Mouse (Mus musculus) forebrain, embryonic 15.5 days (tissue): ENCODE measurements at regions not wholly inside any gene's neighbourhood (a gene's known extent, or its start where the extent isn't known, plus 50 kb on each side); places are given as distances from the start of the nearest gene placed in this dataset.
A peak's percentile ranks its signal among the peaks of the same experiment; 100 is the strongest.
"Not testable (repeated sequence)": the region's sequence is repeated elsewhere in the genome, so short reads cannot be mapped to it uniquely, and the experiment has no call there.

Experiments
- ATAC-seq: fragments of 200-750 bp; cut with Nextera tagmentation; replicated peaks from 2 replicates; pipeline ENCODE4 v1.8.0; 2017; ENCODE audit warnings: mild to moderate bottlenecking, moderate TSS enrichment, moderate library complexity
- H3K27ac ChIP-seq: fragments of 300-500 bp; sonication (generic); replicated peaks from 2 replicates; pipeline ENCODE4 v1.5.1; 2015; ENCODE audit warnings: mild to moderate bottlenecking, inconsistent platforms
- H3K27me3 ChIP-seq: fragments of 300-500 bp; sonication (generic); 2 replicates; pipeline ENCODE4 v1.6.1; 2015; ENCODE audit warnings: inconsistent platforms
- H3K36me3 ChIP-seq: fragments of 300-500 bp; sonication (generic); 2 replicates; pipeline ENCODE4 v1.6.1; 2015; ENCODE audit warnings: mild to moderate bottlenecking, inconsistent platforms
- H3K4me1 ChIP-seq: fragments of 300-500 bp; sonication (generic); 2 replicates; pipeline ENCODE4 v1.6.1; 2015; ENCODE audit warnings: inconsistent platforms
- H3K4me2 ChIP-seq: fragments of 300-500 bp; sonication (generic); replicated peaks from 2 replicates; pipeline ENCODE4 v1.6.1; 2015; ENCODE audit warnings: mild to moderate bottlenecking, inconsistent platforms
- H3K4me3 ChIP-seq: fragments of 300-500 bp; sonication (generic); 2 replicates; pipeline ENCODE4 v1.5.1; 2015; ENCODE audit warnings: mild to moderate bottlenecking, inconsistent platforms
- H3K9ac ChIP-seq: fragments of 300-500 bp; sonication (generic); replicated peaks from 2 replicates; pipeline ENCODE4 v1.6.1; 2015; ENCODE audit warnings: mild to moderate bottlenecking, inconsistent platforms
- H3K9me3 ChIP-seq: fragments of 300-500 bp; sonication (generic); 2 replicates; pipeline ENCODE4 v1.6.1; 2016; ENCODE audit warnings: inconsistent platforms
- WGBS: fragments of 180-500 bp; shearing (Covaris S2); methylation state at CpG from one replicate; pipeline ENCODE4 v1.1.7; 2015; ENCODE audit warnings: mixed read lengths; 5-methylcytosine and 5-hydroxymethylcytosine counted together

- WGBS: 72% methylated on average over 7 of the region's 7 CpGs
- Histone ChIP-seq H3K9ac (no peak overlapping the region), H3K4me1 (no peaks in the 10 kb centered on the region), H3K27me3 (no peaks in the 10 kb centered on the region), H3K4me2 (no peak overlapping the region), H3K27ac (no peak overlapping the region), H3K9me3 (no peaks in the 10 kb centered on the region), H3K36me3 (no peaks in the 10 kb centered on the region), H3K4me3 (no peak overlapping the region)
- no peak for ATAC-seq
Observed at GRCm38 (mm10) chr1:35201083-35201879, 351.5 kb downstream of the Plekhb2 start.

- Histone ChIP-seq H3K27me3 (no peaks in the 10 kb centered on the region), H3K36me3 (no peaks in the 10 kb centered on the region), H3K4me3 (no peak overlapping the region), H3K27ac (no peak overlapping the region), H3K9me3 (no peaks in the 10 kb centered on the region), H3K9ac (no peak overlapping the region), H3K4me1 (no peaks in the 10 kb centered on the region), H3K4me2 (no peak overlapping the region)
- WGBS: 80% methylated on average over 1 of the region's 1 CpGs
- ATAC-seq: no peak
Observed at GRCm38 (mm10) chr1:35201880-35202220, 352.1 kb downstream of the Plekhb2 start.

GRCm38 (mm10) chr1:35202551-35202950, 352.8 kb downstream of the Plekhb2 start:
- 70% methylated on average over 4 of the region's 4 CpGs for WGBS
- no peak overlapping the region for H3K27ac ChIP-seq
- no peak for ATAC-seq
- H3K9me3 ChIP-seq: no peaks in the 10 kb centered on the region
- no peaks in the 10 kb centered on the region for H3K27me3 ChIP-seq
- H3K36me3 ChIP-seq: no peaks in the 10 kb centered on the region
- no peak overlapping the region for H3K4me2 ChIP-seq
- no peak overlapping the region for H3K4me3 ChIP-seq
- H3K4me1 ChIP-seq: no peaks in the 10 kb centered on the region
- no peak overlapping the region for H3K9ac ChIP-seq

- H3K9me3 ChIP-seq: no peaks in the 10 kb centered on the region
- no peak overlapping the region for H3K9ac ChIP-seq
- H3K4me2 ChIP-seq: no peak overlapping the region
- H3K4me3 ChIP-seq: no peak overlapping the region
- no peak overlapping the region for H3K27ac ChIP-seq
- H3K27me3 ChIP-seq: no peaks in the 10 kb centered on the region
- ATAC-seq: no peak
- H3K36me3 ChIP-seq: no peaks in the 10 kb centered on the region
- 84% methylated on average over 11 of the region's 11 CpGs for WGBS
- no peaks in the 10 kb centered on the region for H3K4me1 ChIP-seq
Observed at GRCm38 (mm10) chr1:35206834-35207529, 357.2 kb downstream of the Plekhb2 start.

- H3K4me1 ChIP-seq: no peaks in the 10 kb centered on the region
- no peak overlapping the region for H3K4me2 ChIP-seq
- no peaks in the 10 kb centered on the region for H3K9me3 ChIP-seq
- no peak overlapping the region for H3K9ac ChIP-seq
- WGBS: 64% methylated on average over 13 of the region's 13 CpGs
- no peaks in the 10 kb centered on the region for H3K27me3 ChIP-seq
- no peak overlapping the region for H3K27ac ChIP-seq
- no peaks in the 10 kb centered on the region for H3K36me3 ChIP-seq
- H3K4me3 ChIP-seq: no peak overlapping the region
- ATAC-seq: peak; percentile 68
Observed at GRCm38 (mm10) chr1:35212111-35212891, 362.5 kb downstream of the Plekhb2 start.

GRCm38 (mm10) chr1:35213875-35214274, 364.1 kb downstream of the Plekhb2 start:
- no peak overlapping the region for H3K4me2 ChIP-seq
- ATAC-seq: no peak

GRCm38 (mm10) chr1:35216411-35216810, 366.6 kb downstream of the Plekhb2 start:
- H3K4me3 ChIP-seq: no peak overlapping the region
- no peak overlapping the region for H3K9ac ChIP-seq

More at GRCm38 (mm10) chr1:35213875-35214274, 364.1 kb downstream of the Plekhb2 start:
- H3K9ac ChIP-seq: no peak overlapping the region
- no peaks in the 10 kb centered on the region for H3K9me3 ChIP-seq
- H3K4me1 ChIP-seq: no peaks in the 10 kb centered on the region
- no peak overlapping the region for H3K27ac ChIP-seq
- no peaks in the 10 kb centered on the region for H3K36me3 ChIP-seq
- 86% methylated on average over 10 of the region's 10 CpGs for WGBS
- no peak overlapping the region for H3K4me3 ChIP-seq
- no peaks in the 10 kb centered on the region for H3K27me3 ChIP-seq

GRCm38 (mm10) chr1:35220215-35220614, 370.4 kb downstream of the Plekhb2 start:
- not testable (repeated sequence) for H3K27me3 ChIP-seq, H3K4me2 ChIP-seq, H3K4me1 ChIP-seq, H3K9ac ChIP-seq, H3K27ac ChIP-seq, H3K36me3 ChIP-seq, H3K9me3 ChIP-seq, H3K4me3 ChIP-seq, ATAC-seq
- WGBS: 89% methylated on average over 6 of the region's 6 CpGs

More at GRCm38 (mm10) chr1:35216411-35216810, 366.6 kb downstream of the Plekhb2 start:
- no peaks in the 10 kb centered on the region for H3K4me1 ChIP-seq
- no peak overlapping the region for H3K27ac ChIP-seq
- H3K4me2 ChIP-seq: no peak overlapping the region
- no peaks in the 10 kb centered on the region for H3K27me3 ChIP-seq
- H3K9me3 ChIP-seq: no peaks in the 10 kb centered on the region
- 89% methylated on average over 8 of the region's 8 CpGs for WGBS
- no peaks in the 10 kb centered on the region for H3K36me3 ChIP-seq
- ATAC-seq: no peak

- ATAC-seq: no peak
- H3K27ac ChIP-seq: no peak overlapping the region
- WGBS: 85% methylated on average over 9 of the region's 9 CpGs
- no peaks in the 10 kb centered on the region for H3K36me3 ChIP-seq
- no peaks in the 10 kb centered on the region for H3K9me3 ChIP-seq
- no peak overlapping the region for H3K4me3 ChIP-seq
- no peaks in the 10 kb centered on the region for H3K4me1 ChIP-seq
- H3K4me2 ChIP-seq: no peak overlapping the region
- no peaks in the 10 kb centered on the region for H3K27me3 ChIP-seq
- H3K9ac ChIP-seq: no peak overlapping the region
Observed at GRCm38 (mm10) chr1:35220751-35221150, 371.0 kb downstream of the Plekhb2 start.

GRCm38 (mm10) chr1:35232592-35232991, 382.8 kb downstream of the Plekhb2 start:
- no peak overlapping the region for H3K9ac ChIP-seq
- 12% methylated on average over 2 of the region's 2 CpGs for WGBS
- no peak for ATAC-seq
- H3K27me3 ChIP-seq: no peaks in the 10 kb centered on the region
- H3K36me3 ChIP-seq: no peaks in the 10 kb centered on the region
- H3K4me1 ChIP-seq: 0 out of 2 replicates have a peak, but pooled peaks cover 4% of the 10 kb centered on the region
- H3K9me3 ChIP-seq: no peaks in the 10 kb centered on the region
- no peak overlapping the region for H3K27ac ChIP-seq
- no peak overlapping the region for H3K4me2 ChIP-seq
- H3K4me3 ChIP-seq: no peak overlapping the region

- H3K9me3 ChIP-seq: no peaks in the 10 kb centered on the region
- peaks cover 10% of the 10 kb centered on the region; the same call in 1 of the 2 replicates for H3K4me1 ChIP-seq
- no peak overlapping the region for H3K4me2 ChIP-seq
- H3K27me3 ChIP-seq: no peaks in the 10 kb centered on the region
- H3K36me3 ChIP-seq: no peaks in the 10 kb centered on the region
- H3K9ac ChIP-seq: no peak overlapping the region
- H3K4me3 ChIP-seq: no peak overlapping the region
- no peak overlapping the region for H3K27ac ChIP-seq
- no peak for ATAC-seq
Observed at GRCm38 (mm10) chr1:35238139-35238538, 388.4 kb downstream of the Plekhb2 start.

- Histone ChIP-seq H3K9me3 (no peaks in the 10 kb centered on the region), H3K27ac (peak overlapping the region; percentile 36), H3K4me2 (0 out of 2 replicates have a peak overlapping the region, but pooled peaks have one; percentile 7), H3K9ac (no peak overlapping the region), H3K36me3 (no peaks in the 10 kb centered on the region), H3K4me3 (no peak overlapping the region), H3K4me1 (peaks cover 10% of the 10 kb centered on the region; the same call in 1 of the 2 replicates), H3K27me3 (no peaks in the 10 kb centered on the region)
- peak; percentile 66 for ATAC-seq
- 40% methylated on average over 6 of the region's 6 CpGs for WGBS
Observed at GRCm38 (mm10) chr1:35242849-35243248, 393.1 kb downstream of the Plekhb2 start.
